Mouse (Mus musculus) CD4-positive, CD25-positive, alpha-beta regulatory T cell, adult 9 weeks (primary cell): Measurements from ENCODE around the gene Gm8122. TPM values are rescaled to one million over a fixed set of nuclear protein-coding genes. Genes with fewer than 3 reads are reported as not detected.

Experiments
- polyA plus RNA-seq: library from polyadenylated mRNA; unstranded; fragments of 100-300 nt; shearing (Covaris generic); gene quantifications from one replicate; pipeline ENCODE4 v1.2.1, GENCODE M21; 2017

Gene Gm8122
- not detected for polyA plus RNA-seq

GRCm38 (mm10) chr14:43235204-43235603, at the start of gene Gm8122:
Gene Gm8122 (minus strand): TSS chr14:43235304.

GRCm38 (mm10) chr14:43274986-43275511, 39.9 kb upstream of the Gm8122 start, which contains the start of gene Gm9732:
Gene Gm9732 (plus strand): TSS chr14:43275036.

GRCm38 (mm10) chr14:43258349-43258748, 23.2 kb upstream of the Gm8122 start, which contains the start of gene Gm8126:
Gene Gm8126 (plus strand): TSS chr14:43258649.

Other genes starting within 250 kb of the Gm8122 start
- not detected for gene Gm8082, start 241.7 kb downstream of the Gm8122 start, polyA plus RNA-seq
- gene Gm10376, start 219.7 kb downstream of the Gm8122 start, polyA plus RNA-seq, result not detected
- gene Gm8094, start 158.7 kb downstream of the Gm8122 start, polyA plus RNA-seq, result not detected
- not detected for gene Gm8104, start 134.7 kb downstream of the Gm8122 start, polyA plus RNA-seq
- not detected for gene Gm7233, start 55.4 kb downstream of the Gm8122 start, polyA plus RNA-seq
- not detected for gene Gm8126, start 23.3 kb upstream of the Gm8122 start, polyA plus RNA-seq
- gene Gm9732, start 39.7 kb upstream of the Gm8122 start, polyA plus RNA-seq, result not detected
- gene Gm8127, start 58.5 kb upstream of the Gm8122 start, polyA plus RNA-seq, result not detected
- not detected for gene 1700001F09Rik, start 112.5 kb upstream of the Gm8122 start, polyA plus RNA-seq
- gene Gm8138, start 181.0 kb upstream of the Gm8122 start, polyA plus RNA-seq, result not detected